Comparison of ENCODE assay signal across 10 mouse cellular contexts in genomic region chr4:123323534-123323933, GRCm38 (mm10). TPM values are rescaled to one million over a fixed set of nuclear protein-coding genes. Genes with fewer than 3 reads are reported as not detected.
A peak's percentile ranks its signal among the peaks of the same experiment; 100 is the strongest.
DNase-seq lines count a peak whose midpoint lies in the region; ATAC-seq and TF ChIP-seq lines count a peak whose summit lies in the region.
"Had no signal": no experiment of that assay in that cellular context is flagged by ENCODE, and none has a peak within 500 bp of the region (broad histone marks: within the 10 kb centered on the region; RNA-seq: fewer than 3 reads in every experiment).

Gene Oxct2a, minus strand, starts transcription at chr4:123323634.

- no peak within 1 kb of the TSS for H3K9ac ChIP-seq in heart, embryonic 12.5 days
- H3K9ac ChIP-seq in forebrain, postnatal 0 days, result no peak within 1 kb of the TSS
- H3K9ac ChIP-seq in liver, postnatal 0 days (replicated peaks), result no peak within 1 kb of the TSS

- peak within 1 kb of the TSS; percentile 35 for H3K4me3 ChIP-seq in heart, embryonic 12.5 days
- peak within 1 kb of the TSS; percentile 69 for H3K4me3 ChIP-seq in E14TG2a.4 (replicated peaks; ENCODE audit: low read length)
- H3K4me3 ChIP-seq in forebrain, postnatal 0 days (ENCODE audit: low read depth, low read length), result peak within 1 kb of the TSS; percentile 18
- H3K4me3 ChIP-seq in liver, postnatal 0 days (ENCODE audit: low read depth, low read length), result no peak within 1 kb of the TSS

- peaks cover 15% of the 10 kb centered on the region for H3K4me1 ChIP-seq in heart, embryonic 12.5 days (replicated peaks)
- peaks cover 14% of the 10 kb centered on the region for H3K4me1 ChIP-seq in E14TG2a.4 (replicated peaks; ENCODE audit: low read depth, low read length)
- no peaks in the 10 kb centered on the region for H3K4me1 ChIP-seq in forebrain, postnatal 0 days (ENCODE audit: insufficient read depth)
- H3K4me1 ChIP-seq in liver, postnatal 0 days (ENCODE audit: insufficient read depth), result no peaks in the 10 kb centered on the region

- H3K27ac ChIP-seq in heart, embryonic 12.5 days (ENCODE audit: poor library complexity, severe bottlenecking), result no peak within 1 kb of the TSS
- no peak within 1 kb of the TSS for H3K27ac ChIP-seq in forebrain, postnatal 0 days (ENCODE audit: low read depth, low read length)
- H3K27ac ChIP-seq in liver, postnatal 0 days (ENCODE audit: low read depth), result no peak within 1 kb of the TSS

- TF ChIP-seq CTCF in E14TG2a.4 (conservative IDR thresholded peaks at IDR 0.05; ENCODE audit: low read length), result no peak
- no peak for TF ChIP-seq CTCF in forebrain, postnatal 0 days (IDR thresholded peaks at IDR 0.05; ENCODE audit: low read depth)
- no peak for TF ChIP-seq CTCF in liver, postnatal 0 days (IDR thresholded peaks at IDR 0.05; ENCODE audit: low read depth)

- no peaks in the 10 kb centered on the region for H3K9me3 ChIP-seq in heart, embryonic 12.5 days (replicated peaks)
- H3K9me3 ChIP-seq in E14TG2a.4 (ENCODE audit: low read length), result no peaks in the 10 kb centered on the region
- H3K9me3 ChIP-seq in forebrain, postnatal 0 days (ENCODE audit: low read length), result no peaks in the 10 kb centered on the region
- H3K9me3 ChIP-seq in liver, postnatal 0 days (ENCODE audit: low read length), result no peaks in the 10 kb centered on the region

- no peak for DNase-seq in heart, adult 11 months
- no peak for DNase-seq in forebrain, postnatal 0 days
- no peak for DNase-seq in liver, postnatal 0 days
- DNase-seq in left cerebral cortex, adult 8-10 months (ENCODE audit: low spot score in 2 of 2), result no peak
- no peak for DNase-seq in embryo, embryonic 10.5 days (ENCODE audit: low spot score)
- DNase-seq in cerebellum, adult 11-12 months, result no peak
- DNase-seq: lung, postnatal 36 days had no signal

- peaks cover 31% of the 10 kb centered on the region for H3K27me3 ChIP-seq in heart, embryonic 12.5 days (replicated peaks)
- H3K27me3 ChIP-seq in E14TG2a.4 (ENCODE audit: insufficient read depth, low read length), result peaks cover 34% of the 10 kb centered on the region
- H3K27me3 ChIP-seq in forebrain, postnatal 0 days (ENCODE audit: insufficient read depth, low read length), result no peaks in the 10 kb centered on the region
- peaks cover 5% of the 10 kb centered on the region for H3K27me3 ChIP-seq in liver, postnatal 0 days (ENCODE audit: insufficient read depth, low read length)

- TF ChIP-seq EP300 in liver, postnatal 0 days (IDR thresholded peaks at IDR 0.05; ENCODE audit: low read depth), result no peak

- no peak for ATAC-seq in heart, embryonic 12.5 days (ENCODE audit: insufficient number of reproducible peaks, low FRiP score)
- 0 out of 2 replicates have a peak, but pooled peaks have one; percentile 1 for ATAC-seq in forebrain, postnatal 0 days
- no peak for ATAC-seq in liver, postnatal 0 days

- WGBS in heart, embryonic 12.5 days, result 17% methylated on average over 13 of the region's 13 CpGs
- 16% methylated on average over 13 of the region's 13 CpGs for WGBS in forebrain, postnatal 0 days
- WGBS in liver, postnatal 0 days (ENCODE audit: insufficient replicate concordance), result 25% methylated on average over 13 of the region's 13 CpGs

- no peaks in the 10 kb centered on the region for H3K36me3 ChIP-seq in heart, embryonic 12.5 days
- H3K36me3 ChIP-seq in E14TG2a.4 (ENCODE audit: insufficient read depth, low read length), result no peaks in the 10 kb centered on the region; the same call in 1 of the 2 replicates
- H3K36me3 ChIP-seq in forebrain, postnatal 0 days (ENCODE audit: insufficient read depth), result no peaks in the 10 kb centered on the region
- no peaks in the 10 kb centered on the region for H3K36me3 ChIP-seq in liver, postnatal 0 days (replicated peaks; ENCODE audit: insufficient read depth, low read length)

- H3K4me2 ChIP-seq in heart, embryonic 12.5 days, result peak within 1 kb of the TSS; percentile 65
- H3K4me2 ChIP-seq in forebrain, postnatal 0 days (ENCODE audit: low read depth), result peak within 1 kb of the TSS; percentile 44
- peak within 1 kb of the TSS; percentile 40; the same call in 1 of the 2 replicates for H3K4me2 ChIP-seq in liver, postnatal 0 days (ENCODE audit: low read depth, low read length)

RNA-seq across cellular contexts. Expression of gene Oxct2a, which starts in this region (rescaled TPM):
- polyA plus RNA-seq in heart, embryonic 12.5 days (2016; fragmentation: Nextera tagmentation; extraction: Ambion mirVana), result not detected in 2 replicates
- total RNA-seq in forebrain, postnatal 0 days (2014; rRNA removed), result 0.15 and 0.19 TPM in 2 replicates
- polyA plus RNA-seq in forebrain, postnatal 0 days (2015; fragmentation: Nextera tagmentation; extraction: Ambion mirVana), result 0.08 TPM in 1 of 2 replicates, not detected in the other
- polyA plus RNA-seq in liver, postnatal 0 days (2015; fragmentation: Nextera tagmentation; extraction: Ambion mirVana), result not detected in 2 replicates
- under 1 TPM in 2 of 4 experiments, not detected in 2; 0.20 to 0.26 TPM for total RNA-seq in left cerebral cortex, adult 8-10 months (2022)
- total RNA-seq: gastrocnemius, postnatal 4 days had no signal

Comparison
In these comparisons a context has a peak if more than half of its experiments do, and no peak if none do; other contexts are left out.
1. Peak in ATAC-seq, H3K4me3 ChIP-seq and H3K4me2 ChIP-seq in forebrain, postnatal 0 days; RNA of the gene not detected or under 1 TPM.